Mouse (Mus musculus): ENCODE results near the gene Steap3.

The Steap3 gene

GRCm38 (mm10) chr1:120203836-120204235 is 68.7 kb downstream of the Steap3 start:
- DNase-seq (ENCODE audit: extremely low read depth, insufficient read length, low spot score): no peak

DNA sequence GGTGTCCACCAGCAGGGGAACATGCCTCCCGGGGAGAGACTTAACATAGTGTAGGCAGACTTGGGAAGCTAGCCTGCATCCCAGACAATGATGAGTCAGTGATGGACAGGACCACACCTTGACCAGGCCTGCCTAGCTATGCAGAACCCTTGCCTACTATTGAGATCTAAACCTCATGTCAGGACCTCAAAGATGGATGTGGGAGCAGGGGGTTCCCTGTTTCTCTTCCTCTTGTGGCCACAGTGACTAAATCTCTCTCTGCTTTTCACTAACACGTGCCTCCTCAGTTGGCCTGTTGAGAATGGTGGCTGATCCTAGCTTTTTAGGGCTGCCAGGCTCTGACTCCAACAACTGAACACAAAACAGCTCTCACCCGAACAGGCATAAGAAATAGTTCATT is 70.0 kb downstream of the Steap3 start:
- DNase-seq (ENCODE audit: extremely low read depth, insufficient read length, low spot score): no peak

- DNase-seq (ENCODE audit: extremely low read depth, insufficient read length, low spot score): no peak
Measured at GRCm38 (mm10) chr1:120198942-120199341, 73.6 kb downstream of the Steap3 start.

GRCm38 (mm10) chr1:120198151-120198550 is 74.4 kb downstream of the Steap3 start:
- DNase-seq (ENCODE audit: extremely low read depth, insufficient read length, low spot score): no peak

DNA sequence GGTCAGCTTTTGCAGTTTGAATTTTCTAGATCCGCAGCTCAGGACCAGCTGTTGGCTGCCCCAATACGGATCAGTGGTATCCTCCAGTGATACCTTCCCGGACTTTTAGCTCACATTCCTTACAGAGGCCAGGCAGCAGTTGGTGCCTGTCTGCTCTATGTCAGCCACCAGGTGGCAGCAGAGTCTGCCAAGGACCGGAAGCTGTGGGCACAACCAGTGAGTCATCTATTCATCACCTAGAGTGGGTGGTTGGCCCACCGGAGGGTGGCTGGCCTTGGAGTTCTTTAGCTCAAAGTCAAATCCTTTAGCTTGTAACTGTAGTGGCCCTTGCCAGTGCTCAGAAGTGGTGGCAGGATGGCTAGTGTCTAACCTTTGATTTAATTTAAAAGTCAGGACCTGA is 75.3 kb downstream of the Steap3 start:
- DNase-seq (ENCODE audit: extremely low read depth, insufficient read length, low spot score): peak; percentile 69

- no peak for DNase-seq (ENCODE audit: extremely low read depth, insufficient read length, low spot score)
Measured at GRCm38 (mm10) chr1:120196724-120197123, 75.8 kb downstream of the Steap3 start.

- no peak for DNase-seq (ENCODE audit: extremely low read depth, insufficient read length, low spot score)
Measured at GRCm38 (mm10) chr1:120195947-120196346, 76.6 kb downstream of the Steap3 start.

DNA sequence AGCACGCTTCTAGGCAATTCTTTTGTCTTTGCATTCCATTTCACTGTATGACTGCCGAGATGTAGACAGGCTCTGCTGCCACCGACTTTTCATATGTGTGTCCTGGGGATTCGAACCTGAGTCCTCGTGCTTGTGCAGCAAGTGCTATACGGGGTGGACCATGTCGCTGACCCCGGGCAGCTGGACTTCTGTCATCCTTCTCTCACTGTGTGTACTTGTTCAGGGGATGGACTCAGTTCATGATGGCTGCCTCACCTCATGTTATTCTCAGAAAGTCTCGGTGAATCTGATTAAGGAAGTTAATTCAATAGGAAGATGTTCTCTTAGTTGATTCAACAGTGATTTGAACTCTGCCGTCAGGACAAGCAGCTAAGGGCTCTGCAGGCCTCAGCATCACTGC is 78.9 kb downstream of the Steap3 start:
- no peak for DNase-seq (ENCODE audit: extremely low read depth, insufficient read length, low spot score)

DNA sequence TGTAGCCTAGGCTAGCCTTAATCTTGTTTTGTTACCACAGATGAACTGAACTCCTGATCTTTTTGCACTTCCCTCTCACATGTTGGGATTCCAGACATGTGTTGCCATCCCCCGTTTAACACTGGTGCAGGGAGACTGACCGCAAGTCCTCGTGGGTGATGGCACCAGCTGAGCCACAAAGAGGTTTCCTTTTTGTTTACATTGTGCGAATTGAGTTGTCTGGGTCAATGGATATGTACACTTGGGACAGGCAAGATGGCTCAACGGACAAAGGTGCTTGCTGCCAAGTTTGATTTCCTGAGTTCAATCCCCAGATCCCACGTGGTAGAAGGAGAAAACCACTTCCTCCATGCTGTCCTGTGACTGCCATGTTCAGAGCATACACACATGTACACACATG is 80.2 kb downstream of the Steap3 start:
- no peak for DNase-seq (ENCODE audit: extremely low read depth, insufficient read length, low spot score)

DNA sequence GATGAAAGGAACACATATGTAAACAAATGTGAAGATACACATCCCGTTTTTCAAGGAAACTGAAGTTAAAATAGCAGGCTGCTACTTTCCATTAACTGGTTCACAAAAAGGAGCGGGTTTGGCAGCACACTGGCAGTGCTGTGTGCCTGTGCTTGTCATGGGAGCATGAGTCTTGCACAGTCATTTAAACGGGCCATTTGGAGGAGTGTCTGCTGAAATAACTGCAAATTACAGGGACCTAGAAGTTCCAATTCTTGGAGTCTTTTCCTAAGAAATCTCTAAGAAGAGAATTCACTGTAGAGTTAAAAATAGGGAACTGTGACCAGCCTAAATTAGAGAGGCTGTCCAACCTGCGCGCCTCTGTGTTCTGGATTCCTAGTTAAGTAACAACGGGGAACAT is 81.6 kb downstream of the Steap3 start:
- DNase-seq (ENCODE audit: extremely low read depth, insufficient read length, low spot score): no peak

DNA sequence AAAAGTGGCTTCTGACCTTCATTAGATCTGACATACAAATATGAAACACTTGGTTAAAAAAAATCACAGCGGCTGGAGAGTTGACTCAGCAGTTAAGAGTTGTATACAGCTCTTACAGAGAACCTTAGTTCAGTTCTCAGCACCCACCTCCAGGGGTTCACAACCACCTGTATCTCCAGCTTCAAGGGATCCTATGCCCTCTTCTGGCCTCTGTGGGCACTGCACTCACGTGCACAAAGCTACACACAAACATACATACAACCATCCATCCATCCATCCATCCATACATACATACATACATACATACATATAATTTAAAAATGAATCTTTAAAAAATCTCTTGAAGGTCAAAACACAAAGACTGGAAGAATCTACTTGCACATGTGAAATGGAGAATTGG is 82.2 kb downstream of the Steap3 start:
- no peak for DNase-seq (ENCODE audit: extremely low read depth, insufficient read length, low spot score)

GRCm38 (mm10) chr1:120189206-120189605 is 83.3 kb downstream of the Steap3 start:
- DNase-seq (ENCODE audit: extremely low read depth, insufficient read length, low spot score): no peak

GRCm38 (mm10) chr1:120187059-120187458 is 85.4 kb downstream of the Steap3 start:
- no peak for DNase-seq (ENCODE audit: extremely low read depth, insufficient read length, low spot score)

DNA sequence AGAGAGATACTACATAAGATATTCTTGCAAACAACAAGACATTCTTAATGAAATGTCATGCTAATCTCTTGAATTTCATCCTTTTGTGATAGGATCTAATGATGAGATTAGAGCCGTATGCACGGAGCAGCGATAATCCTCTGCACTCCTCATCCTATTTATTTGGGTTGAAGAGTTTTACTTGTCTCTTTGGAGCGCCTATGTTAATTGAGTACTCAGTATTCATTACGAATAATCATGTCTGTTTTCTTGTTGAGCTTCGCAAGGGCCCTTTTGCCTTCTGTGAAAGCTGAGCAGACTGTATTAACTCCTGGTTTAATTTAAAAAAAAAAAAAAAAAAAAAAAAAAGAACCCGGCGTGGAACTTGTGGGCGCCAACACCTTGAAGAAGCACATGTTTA is 85.8 kb downstream of the Steap3 start:
- no peak for DNase-seq (ENCODE audit: extremely low read depth, insufficient read length, low spot score)

DNA sequence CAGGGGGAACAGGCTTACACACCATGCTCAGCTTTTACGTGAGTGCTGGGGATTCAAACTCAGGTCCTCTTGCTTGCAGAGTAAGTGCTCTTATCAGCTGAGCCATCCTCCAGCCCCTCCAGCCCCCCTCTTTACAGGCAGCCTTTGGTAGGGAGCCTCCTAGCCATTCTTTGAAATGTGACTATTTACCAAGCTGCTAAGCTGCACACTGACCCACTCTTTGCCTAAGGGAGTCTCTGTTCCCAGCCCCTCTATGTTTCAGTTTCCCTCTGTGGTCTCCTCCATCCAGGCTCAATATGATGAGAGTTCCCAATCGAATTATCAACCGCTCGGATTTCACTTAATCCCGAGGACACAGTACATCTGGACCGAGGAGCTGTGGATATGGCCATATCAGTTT is 86.3 kb downstream of the Steap3 start:
- no peak for DNase-seq (ENCODE audit: extremely low read depth, insufficient read length, low spot score)

- DNase-seq (ENCODE audit: extremely low read depth, insufficient read length, low spot score): no peak
Measured at GRCm38 (mm10) chr1:120177141-120177540, 95.4 kb downstream of the Steap3 start.

GRCm38 (mm10) chr1:120176313-120176712 is 96.2 kb downstream of the Steap3 start:
- no peak for DNase-seq (ENCODE audit: extremely low read depth, insufficient read length, low spot score)

DNA sequence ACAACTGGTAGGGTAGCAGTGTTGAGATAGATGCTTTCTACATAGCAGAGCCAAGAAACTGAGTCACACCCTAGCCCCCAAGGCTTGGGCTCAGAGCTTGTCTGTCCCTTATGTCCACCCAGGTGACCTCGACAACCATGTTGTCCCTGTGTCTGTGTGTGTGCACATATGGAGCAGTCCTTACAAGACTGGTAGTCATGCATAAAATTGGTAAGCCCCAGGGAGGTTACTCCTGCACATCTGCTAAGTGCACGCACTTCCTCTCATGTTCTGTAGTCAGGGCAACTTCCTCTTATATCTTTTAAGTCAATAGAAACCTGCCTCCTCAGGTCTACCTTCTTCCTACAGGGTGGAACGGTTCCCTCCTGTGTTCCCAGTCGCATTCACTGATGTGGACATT is 97.5 kb downstream of the Steap3 start:
- DNase-seq (ENCODE audit: extremely low read depth, insufficient read length, low spot score): no peak

GRCm38 (mm10) chr1:120171819-120172521 is 100.5 kb downstream of the Steap3 start:
- DNase-seq (ENCODE audit: extremely low read depth, insufficient read length, low spot score): no peak

DNA sequence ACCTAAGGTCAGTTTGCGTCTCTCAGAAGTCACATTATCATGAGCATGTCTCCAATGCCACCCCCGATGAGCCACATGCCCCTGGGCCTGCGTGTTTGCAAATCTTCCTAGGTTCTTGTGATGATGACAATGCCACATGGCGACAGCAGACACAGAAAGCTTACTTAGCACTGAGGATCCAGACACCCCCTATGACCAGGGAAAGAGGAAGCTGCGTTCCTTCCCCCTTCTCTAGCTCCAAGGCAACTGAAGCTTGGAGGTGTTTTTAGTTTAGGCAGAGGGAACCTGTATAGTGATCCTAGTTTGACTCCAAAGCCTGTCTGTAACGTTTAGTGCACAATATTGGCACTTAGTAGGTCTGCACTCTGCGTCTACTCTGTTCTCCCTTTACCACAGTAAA is 102.2 kb downstream of the Steap3 start:
- no peak for DNase-seq (ENCODE audit: extremely low read depth, insufficient read length, low spot score)

DNA sequence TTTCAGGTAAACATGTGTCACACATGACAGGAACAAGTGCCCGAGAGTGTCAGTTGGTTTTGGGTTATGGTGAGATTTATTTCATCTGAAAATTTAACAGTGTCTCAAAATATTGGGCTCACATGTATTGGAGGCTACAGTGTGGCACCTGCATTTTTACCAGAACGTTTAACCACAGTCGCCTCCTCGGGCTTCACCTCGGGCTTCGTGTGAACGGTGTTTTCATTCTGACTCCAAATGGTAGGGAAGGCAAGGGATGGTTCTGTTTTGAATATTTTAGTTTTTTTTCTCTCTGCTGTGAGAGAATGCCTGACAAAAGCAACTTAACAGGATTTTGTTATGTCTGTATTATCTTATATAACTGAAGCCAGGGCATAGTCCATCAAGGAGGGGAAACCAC is 103.8 kb downstream of the Steap3 start:
- DNase-seq (ENCODE audit: extremely low read depth, insufficient read length, low spot score): no peak

DNA sequence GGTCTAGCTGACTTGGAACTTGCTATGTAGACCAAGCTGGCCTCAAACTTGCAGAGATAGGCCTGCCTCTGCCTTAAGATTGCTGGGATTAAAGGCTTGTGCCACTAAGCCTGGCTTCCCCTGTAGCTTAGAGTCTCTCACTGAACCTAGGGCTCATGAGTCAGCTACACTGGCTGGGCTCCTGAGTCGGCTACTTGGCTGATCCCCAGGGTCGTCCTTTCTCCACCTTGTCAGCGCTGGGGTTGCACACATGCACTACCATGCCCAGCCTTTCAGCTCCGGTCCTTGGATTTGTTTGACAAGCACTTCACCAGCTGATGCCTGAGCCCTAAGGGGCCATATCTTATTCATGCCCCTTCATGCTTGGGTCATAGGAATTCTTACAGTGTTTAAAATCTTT is 104.5 kb downstream of the Steap3 start:
- DNase-seq (ENCODE audit: extremely low read depth, insufficient read length, low spot score): no peak

GRCm38 (mm10) chr1:120162616-120163015 is 109.9 kb downstream of the Steap3 start:
- DNase-seq (ENCODE audit: extremely low read depth, insufficient read length, low spot score): no peak
